Mouse (Mus musculus) testis, adult 2 months (tissue): ENCODE data around the gene Plekhg6.

Experiments
- CTCF ChIP-seq: fragments of 200-500 bp; IDR thresholded peaks from 2 replicates; pipeline ENCODE4 v1.5.1; 2012; ENCODE audit warnings: low read depth, mild to moderate bottlenecking, inconsistent platforms, low read length, moderate library complexity; ENCODE audit not compliant: control insufficient read depth, insufficient read depth, insufficient replicate concordance
- POLR2A ChIP-seq: fragments of 200-500 bp; IDR thresholded peaks from 2 replicates; pipeline ENCODE4 v1.6.1; 2012; ENCODE audit warnings: low read depth, mild to moderate bottlenecking, inconsistent platforms, low read length, moderate library complexity; ENCODE audit not compliant: control insufficient read depth

- TF ChIP-seq POLR2A (no peak), CTCF (no peak)
Measured at GRCm38 (mm10) chr6:125348721-125349574, 31.6 kb downstream of the Plekhg6 start, which contains the start of gene Tnfrsf1a.
